Mouse (Mus musculus) lung, adult 18-20 months (tissue): ENCODE data around the gene Rsph6a.

Experiments
- DNase-seq, 2 experiments: peaks; one replicate each; pipeline ENCODE4 v3.0.0; 2022; ENCODE audit warnings: mixed read lengths in 2 of 2

Rsph6a gene

DNA sequence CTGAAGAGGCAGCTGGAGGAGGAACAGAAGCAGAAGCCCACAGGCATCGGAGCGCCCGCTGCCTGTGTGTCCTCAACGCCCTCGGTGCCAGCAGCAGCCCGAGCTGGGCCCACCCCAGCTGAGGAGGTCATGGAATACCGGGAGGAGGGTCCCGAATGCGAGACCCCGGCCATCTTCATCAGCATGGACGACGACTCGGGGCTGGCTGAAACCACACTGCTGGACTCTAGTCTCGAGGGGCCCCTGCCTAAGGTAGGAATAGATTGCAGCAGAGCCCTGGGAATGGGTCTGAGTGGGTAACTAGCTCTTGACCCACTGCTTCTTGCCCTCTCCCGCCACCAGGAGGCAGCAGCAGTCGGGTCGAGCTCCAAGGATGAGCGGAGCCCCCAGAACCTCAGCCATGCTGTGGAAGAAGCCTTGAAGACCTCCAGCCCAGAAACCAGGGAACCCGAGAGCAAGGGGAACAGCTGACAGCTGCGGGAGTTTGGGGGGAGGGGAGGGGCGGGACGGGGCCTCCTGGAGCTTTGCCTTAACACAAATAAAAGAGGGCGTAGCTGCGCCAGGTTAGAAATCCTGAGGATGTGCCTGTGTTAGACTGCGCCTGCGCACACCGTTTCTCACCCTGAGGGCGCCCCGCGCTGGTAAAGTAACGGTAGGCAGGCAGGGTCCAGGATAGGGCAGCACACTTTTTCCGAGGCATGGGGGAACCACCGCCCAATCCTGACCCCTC is at the start of gene Rsph6a:
Gene Rsph6a, plus strand, starts transcription at position 644 of the 730 bp plus-strand sequence.
- DNase-seq: no peak

DNA sequence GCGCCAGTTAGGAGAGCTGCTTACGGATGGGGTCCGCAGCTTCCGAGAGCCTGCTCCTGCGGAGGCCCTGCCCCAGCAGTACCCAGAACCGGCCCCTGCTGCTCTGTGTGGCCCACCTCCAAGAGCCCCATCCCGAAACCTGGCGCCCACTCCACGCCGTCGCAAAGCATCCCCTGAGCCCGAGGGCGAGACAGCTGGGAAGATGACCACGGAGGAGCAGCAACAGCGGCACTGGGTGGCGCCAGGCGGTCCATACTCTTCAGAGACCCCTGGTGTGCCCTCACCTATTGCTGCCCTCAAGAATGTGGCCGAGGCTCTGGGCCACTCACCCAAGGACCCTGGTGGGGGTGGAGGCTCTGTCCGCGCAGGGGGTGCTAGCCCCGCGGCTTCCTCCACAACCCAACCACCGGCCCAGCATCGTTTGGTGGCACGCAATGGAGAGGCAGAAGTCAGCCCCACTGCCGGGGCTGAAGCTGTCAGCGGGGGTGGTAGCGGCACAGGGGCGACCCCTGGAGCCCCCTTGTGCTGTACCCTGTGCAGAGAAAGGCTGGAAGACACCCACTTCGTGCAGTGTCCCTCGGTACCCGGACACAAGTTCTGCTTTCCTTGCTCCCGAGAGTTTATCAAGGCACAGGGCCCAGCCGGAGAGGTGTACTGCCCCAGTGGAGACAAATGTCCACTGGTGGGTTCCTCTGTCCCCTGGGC is 48.9 kb upstream of the Rsph6a start:
- no peak for DNase-seq

DNA sequence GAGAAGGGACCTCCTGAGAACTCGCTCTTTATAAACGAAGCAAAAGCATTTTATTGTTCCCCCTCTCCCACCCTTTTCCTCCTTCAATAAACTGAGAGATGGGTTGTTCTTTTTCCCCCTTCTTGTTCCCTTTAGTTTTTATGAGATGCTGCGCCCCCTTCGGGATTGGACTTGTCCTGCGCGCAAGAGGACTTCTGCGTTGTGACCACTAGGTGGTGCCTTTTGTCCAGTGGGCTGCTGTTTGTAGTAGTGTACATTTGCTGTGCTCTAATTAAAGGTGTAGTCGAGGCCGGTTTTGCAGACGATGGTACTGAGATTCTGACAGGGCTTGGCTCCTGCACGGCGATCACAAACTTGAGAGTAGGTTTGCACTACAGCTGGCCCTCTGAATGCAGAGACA is 48.0 kb upstream of the Rsph6a start:
- DNase-seq: peak; percentile 81 to 87

DNA sequence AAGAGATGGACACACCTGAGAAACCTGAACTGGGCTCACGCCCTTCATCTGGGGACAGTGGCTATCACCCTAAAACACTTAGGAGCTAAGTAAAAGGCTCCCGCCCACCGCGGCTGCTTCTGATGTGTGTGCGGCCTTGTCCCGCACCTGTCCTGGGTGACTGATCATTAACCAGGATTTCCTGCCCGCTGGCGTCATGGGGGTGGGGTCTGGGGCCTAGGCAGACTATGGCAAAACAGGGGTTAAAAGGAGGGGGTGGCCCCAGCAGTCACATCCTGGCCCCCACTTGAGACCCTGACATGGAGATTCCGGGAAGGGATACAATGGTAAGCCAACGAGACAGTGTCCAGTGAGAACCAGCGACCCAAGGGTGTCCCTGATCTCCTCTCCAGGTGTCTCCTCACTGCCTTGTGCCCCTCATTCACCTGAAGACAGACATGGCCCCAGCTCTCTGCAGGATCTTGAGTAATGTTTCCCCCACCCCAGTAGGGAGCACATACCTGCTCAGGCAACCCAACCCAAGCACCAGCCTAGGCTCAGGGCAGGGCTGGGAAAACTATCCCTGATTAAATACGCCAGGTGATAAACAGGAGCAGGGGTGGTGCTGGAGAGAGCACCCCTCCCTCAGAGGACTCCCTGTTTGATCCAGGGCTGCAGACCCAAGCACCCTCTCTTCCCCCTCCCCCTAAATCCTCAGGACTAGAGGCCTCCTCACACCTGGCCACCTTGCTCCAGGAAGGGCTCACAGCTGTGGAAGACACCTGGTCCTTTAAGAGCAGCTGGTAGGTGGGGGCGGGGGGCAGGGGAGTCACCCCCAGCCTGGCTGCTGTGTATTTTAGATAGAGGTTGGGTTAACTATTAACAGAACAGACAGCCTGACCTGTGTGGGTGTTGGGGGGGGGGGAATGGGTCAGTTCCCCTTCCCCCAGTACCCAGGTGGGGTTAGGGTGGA is 47.2 kb upstream of the Rsph6a start:
- DNase-seq: no peak

DNA sequence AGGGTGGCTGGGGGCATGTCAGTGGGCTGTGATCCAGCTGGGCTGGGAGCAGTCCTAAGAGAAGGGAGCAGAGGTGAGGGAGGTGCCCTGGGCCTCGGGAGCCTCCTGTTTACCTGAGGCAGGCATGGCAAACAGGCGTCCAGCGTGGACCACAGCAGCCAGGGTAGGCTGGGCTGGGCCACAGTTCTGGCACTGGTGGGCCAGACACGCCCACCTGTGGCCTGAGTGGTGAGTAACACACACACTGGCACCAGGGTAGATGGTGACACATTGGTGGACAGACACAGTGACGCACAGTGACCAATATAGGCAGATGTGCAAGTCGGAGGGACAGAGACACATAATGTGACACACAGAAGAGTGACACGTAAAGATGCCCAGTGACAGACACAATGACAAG is 43.9 kb upstream of the Rsph6a start:
- DNase-seq: no peak

DNA sequence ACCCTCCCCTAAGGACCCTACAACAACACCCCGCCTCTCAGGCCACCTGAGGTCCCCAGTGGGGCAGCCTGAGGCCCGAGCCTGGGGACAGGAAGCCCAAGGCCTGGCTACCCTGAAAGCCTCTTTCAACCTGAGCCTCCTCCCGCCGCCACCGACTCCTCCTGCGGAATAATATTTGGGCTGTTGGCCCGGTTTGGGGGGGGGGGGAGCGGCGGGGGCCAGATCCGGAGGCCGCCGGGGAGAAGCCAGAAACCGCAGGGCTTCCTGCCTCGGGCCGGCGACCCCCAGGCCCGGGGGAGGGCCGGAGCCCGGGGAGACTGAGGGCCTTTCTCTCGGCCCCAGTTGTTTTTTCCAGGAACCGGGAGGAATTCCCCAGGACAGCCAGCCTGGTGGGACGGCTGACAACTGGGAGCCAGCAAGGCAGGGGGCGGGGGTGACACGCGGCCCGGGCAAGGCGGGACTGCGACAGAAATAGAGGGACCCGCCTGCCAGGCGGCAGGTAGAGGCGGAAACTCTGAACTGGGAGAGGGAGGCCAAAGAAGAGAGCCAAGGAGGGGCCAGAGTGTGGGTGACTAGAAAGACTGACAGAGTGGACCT is 42.4 kb upstream of the Rsph6a start:
- peak in 1 of 2 experiments; percentile 63 for DNase-seq

DNA sequence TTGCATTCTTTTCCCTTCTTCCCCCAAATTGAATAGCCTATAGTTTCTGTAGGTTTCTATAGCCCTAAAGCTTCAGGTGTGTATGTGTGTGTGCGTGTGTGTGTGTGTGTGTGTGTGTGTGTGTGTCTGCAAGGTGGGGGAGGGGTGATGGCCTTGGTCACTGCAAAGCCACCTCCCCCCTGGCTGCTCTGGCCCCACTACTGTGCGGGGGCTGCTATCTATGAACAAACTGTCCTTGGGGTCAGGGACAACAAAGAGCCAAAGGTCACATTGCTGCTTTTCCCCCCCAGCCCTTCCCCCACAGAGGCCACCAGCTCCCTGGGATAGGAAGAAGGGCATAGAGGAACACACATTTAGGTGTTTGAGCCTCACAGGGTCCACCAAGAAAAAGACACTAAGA is 41.6 kb upstream of the Rsph6a start:
- DNase-seq: no peak

DNA sequence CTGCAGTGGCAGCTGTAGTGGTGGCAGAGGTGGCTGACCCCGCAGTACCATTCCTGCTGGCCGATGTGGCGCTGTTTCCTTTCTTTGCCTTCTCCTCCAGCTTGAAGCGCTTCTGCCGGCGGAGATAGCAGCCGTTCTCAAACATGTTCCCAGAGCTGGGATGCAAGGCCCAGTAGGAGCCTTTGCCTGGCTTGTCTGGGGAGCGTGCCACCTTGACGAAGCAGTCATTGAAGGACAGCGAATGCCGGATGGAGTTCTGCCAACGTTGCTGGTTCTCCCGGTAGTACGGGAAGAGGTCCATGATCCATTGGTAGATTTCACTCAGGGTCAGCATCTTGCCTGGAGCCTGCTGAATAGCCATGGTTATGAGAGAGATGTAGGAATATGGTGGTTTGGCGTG is 40.0 kb upstream of the Rsph6a start:
- DNase-seq: no peak

DNA sequence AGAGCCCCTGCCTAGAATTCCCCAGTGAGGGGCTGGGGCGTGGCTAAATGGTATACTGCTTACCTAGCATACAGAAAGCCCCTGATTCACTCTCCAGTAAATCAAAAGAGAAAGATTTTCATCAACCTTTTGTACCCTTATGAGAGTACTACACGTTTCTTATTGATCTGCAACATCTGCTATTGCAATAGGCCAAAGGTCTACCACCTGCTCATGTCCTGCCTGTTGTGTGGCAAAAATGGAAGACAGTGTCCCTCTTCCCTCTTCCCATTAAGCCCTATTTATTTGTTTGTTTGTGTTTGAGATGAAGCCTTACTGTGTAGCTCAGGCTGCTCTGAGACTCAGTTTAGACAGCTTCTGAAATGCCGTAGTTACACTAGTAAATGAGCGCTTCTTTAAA is 38.4 kb upstream of the Rsph6a start:
- DNase-seq: no peak

DNA sequence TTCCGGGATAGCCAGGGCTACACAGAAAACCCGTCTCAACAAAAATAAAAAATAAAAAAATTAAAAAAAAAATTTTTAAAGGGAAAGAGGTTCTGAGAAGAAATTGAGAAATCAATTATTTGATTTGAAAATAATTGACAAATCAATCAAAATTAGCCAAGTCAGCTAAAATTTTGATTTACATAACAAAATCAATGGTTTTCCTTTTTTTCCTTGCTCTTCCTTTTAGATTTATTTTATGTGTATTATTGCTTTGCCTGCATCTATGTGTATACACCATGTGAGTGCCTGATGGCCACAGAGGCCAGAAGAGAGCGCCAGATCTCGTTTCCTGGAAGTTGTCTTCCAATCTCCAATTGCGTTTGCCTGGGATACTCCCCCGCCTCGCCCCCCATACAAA is 36.6 kb upstream of the Rsph6a start:
- no peak for DNase-seq

DNA sequence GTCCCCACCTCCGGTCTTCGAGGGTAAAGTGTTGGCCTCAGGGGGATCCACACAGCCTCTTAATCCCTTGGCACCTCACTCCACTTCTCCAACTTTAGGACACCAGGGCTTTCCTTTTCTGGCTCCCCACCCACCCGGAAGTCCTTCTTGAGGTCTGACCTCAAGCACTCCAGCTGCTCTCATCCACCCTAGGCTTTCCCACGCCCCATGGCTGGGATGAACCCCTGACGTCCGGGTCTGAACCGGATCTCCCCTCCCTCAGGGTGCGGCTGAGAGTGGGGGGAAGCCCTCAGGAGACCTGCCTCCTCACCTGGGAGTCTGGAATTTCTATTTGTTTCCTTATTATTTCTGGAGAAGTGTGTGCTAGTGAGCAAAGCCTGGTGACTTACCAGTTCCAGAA is 33.4 kb upstream of the Rsph6a start:
- DNase-seq: peak in 1 of 2 experiments; percentile 14

DNA sequence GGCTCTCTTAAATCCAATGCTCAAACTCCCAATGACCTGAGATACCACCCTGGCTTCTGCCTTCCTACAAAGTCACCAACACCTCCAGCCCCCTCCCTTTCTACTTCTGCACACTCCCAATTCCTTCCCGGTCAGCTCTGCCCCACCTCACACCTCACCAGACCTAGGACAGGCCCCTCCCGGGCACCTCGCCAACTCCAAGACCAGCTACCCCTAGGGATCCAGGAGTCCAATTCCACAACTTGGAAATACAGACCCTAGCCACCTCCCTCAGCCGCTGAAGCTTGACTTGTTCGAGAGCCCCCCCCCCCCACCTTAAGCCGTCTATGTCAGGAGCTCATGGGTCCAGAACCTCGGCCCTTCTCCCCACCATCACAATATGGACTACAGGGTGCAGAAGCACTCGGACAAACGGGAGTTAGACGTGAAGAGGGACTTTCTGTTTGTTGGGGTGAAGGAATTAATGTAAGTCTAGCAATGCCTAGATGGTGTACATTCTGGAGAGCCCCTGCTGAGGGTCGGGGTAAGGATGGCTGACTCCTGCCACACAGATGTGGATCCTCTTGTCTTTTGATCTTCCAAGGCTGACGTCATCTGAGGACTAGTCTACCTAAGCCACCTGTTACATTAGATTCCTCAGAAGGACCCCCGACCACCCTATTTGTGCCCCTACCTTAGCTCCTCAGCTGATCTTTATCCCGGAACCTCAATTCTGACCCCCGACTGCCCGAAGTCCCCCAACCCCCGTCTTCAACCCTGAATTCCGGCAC is 32.1 kb upstream of the Rsph6a start:
- DNase-seq: no peak

DNA sequence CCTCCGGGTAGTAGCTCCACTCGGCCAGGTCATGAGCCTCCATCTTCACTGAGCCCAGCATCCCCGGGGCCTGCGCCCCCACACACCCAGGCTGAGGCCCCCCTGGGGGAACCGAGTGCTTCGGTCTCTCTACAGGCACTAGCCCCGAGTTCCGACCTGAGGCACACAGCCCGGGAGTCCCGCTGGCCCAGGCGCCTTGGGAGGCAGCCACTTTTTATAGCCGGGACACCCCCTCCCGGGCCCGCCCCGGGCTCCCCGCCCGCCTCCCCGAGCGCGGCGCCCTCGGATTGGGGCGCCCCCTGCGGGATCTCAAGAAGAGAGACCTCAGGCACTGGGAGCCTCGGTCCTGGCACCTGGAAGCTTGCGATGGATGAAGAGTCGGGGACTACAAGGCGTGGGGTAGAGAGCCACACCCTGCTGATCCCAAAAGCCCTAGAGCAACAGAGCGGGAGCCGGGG is 31.1 kb upstream of the Rsph6a start, which contains the start of gene Foxa3:
Gene Foxa3, minus strand, starts transcription at position 182 of the 458 bp plus-strand sequence.
- peak; percentile 39 to 61 for DNase-seq

DNA sequence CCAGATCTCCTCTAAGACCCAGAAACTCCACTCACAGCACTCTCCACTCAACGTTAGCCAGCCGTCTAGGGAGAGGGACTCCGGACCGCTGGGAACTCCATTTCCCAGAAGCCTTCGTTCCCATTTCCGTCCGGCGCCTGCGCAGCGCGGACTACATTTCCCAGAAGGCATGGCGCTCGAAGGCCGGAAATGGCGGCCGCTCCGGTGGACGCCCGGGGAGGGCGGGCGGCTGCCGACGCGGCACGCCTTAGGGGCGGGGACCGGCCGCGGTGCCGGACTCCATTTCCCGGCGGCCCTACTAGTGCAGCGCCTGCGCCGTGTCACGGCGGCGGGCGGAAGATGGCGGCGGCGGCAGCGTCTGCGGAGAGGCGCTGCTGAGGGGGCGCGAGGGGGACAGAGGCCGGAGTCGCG is 30.4 kb upstream of the Rsph6a start, which contains the start of gene Sympk:
Gene Sympk, plus strand, starts transcription at position 282 of the 411 bp plus-strand sequence.
- peak; percentile 96 to 97 for DNase-seq

DNA sequence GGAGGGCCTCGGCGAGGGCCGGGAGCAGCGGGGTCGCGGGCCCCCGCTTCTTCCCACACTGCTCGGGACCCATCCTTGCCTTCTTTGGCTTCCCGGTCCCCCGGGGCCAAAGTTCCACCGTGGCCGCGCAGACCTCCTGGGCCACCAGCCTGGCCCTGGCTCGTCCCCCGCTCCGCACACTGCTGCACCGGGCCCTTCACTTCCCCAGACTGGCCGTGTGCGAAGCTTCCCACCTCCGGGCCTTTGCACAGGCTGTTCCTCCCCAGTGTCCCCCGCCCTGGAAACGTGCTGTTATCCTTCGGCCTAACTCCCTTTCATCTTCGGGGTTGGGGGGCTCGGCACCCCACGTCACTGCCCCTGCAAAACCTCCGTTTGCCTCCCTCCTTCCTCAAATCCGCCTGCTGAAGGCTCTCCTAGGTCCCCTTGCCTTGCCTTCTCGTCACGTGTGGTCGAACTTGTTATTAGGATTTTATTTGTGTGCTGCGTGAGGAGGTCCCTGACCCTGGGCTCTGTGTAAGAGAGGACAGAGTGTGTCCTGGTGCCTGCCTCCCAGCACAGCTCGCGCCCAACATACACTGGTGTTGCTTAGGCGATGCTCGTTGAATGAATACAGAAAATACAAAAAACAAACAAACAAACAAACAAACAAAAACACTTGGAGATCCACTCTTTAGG is 29.8 kb upstream of the Rsph6a start:
- DNase-seq: no peak

DNA sequence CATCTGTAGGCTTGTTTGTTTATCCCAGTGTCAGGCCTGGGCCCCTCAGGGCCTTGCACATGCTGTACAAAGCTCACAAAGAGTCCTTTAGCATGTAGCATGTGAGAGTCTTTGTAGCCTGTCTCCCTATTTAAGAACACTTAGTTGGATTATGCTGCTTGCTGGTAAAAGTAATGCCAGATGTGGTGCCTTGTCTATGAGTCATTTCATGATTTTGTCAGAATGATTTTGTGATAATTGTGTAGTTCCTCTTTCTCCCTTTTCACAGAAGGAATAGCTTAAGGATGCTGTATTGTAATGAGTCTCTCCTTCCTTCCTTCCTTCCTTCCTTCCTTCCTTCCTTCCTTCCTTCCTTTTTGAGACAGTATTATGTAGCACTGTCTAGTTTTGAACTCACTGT is 26.4 kb upstream of the Rsph6a start:
- DNase-seq: no peak

DNA sequence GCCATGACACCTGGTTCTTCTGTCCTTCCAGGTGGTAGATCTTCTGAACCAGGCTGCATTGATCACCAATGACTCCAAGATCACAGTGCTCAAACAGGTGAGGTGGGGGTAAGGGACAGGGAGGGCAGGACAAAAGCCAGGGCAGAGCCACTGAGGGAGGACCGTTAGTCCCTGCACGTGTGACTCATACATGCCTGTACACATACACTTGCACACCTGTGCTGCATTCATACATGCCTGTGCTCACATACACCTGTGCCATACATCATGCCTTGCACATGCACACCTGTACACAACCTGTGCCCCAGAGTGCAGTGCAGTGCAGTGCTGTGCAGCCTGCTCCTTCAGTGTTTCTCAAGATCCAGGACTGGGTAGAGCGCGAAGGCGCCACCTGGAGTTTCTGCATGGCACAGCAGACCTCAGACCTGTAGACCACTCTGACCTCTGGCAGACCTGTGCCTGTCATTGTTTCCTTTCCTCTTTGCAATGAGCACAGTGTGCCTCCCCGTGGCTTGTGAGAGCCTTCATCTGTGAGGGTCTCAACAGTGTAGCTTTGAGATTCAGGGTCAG is 25.3 kb upstream of the Rsph6a start:
- DNase-seq: peak; percentile 41 to 53

DNA sequence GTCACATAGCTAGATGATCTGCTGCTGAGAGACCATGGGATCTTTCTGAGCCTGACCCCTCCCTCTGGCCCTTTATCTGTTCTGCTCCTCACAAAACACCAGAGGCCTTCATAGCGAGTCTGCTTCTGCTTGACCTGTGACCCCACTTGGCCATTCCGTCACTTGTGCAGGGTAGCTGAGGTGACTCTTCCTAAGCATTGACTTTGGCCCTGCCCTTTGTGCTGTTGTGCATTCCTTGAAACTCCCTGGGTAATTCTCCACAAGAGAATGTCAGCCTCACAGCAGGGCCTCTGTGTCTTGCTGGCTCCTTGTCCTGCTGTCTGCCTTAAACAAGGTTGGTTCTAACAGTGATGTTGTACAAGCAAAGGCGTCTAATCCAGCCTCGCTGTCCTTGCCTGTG is 22.8 kb upstream of the Rsph6a start:
- DNase-seq: no peak

DNA sequence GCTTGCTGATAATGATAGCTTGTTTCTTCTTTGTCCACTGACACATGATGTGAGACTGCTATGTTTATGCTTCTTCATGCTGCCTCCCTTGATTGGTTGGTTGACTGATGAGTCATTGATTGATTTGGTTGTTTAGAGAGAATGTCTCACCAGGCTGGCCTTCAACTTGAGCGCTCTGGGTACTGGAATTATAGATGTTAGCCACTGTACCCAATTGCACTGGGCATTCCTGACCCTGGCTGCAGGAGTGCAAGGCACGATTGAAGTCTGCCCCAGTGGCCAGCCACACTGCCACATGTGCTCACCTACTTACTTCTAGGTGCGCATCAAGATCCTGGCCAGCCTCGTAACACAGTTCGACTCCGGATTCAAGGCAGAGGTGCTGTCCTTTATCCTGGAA is 9.9 kb upstream of the Rsph6a start:
- DNase-seq: no peak

DNA sequence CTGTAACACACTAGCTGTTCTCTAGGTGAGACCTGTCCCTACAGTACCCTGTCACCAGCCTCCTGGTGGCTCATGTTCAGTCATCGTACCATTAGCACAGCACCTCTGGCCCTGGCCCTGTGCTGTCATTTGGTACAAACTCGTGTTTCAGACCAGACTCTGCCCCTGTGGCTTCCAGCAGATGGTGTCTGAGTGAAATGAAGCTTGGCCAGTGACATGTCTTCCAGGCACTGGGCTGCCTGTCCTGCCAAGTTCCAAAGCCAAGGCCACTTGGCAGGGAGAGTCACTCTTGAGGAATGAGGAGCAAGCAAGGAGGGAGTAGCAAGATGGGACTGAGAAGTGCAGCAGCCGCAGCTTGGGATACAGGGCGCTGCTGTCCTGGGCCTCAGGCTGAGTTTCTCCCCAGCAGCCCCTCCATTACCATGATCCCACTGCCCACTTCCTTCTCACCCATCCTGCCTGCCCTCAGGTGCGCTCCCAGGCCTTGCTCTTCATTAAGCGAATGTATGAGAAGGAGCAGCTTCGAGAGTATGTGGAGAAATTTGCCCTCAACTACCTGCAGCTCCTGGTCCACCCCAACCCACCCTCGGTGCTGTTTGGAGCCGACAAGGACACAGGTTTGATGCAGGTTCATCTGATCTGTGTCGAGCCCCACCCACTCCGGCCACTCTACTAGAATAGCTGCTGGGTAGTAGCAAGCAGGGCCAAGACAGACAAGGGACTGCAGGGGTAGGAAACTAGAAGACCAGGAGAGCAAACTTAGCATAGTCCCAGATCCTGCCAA is 8.0 kb upstream of the Rsph6a start:
- DNase-seq: no peak
